Mouse (Mus musculus) E14TG2a.4 (cell line): ENCODE results near the gene Cdc6.

Experiments
- CTCF ChIP-seq: conservative IDR thresholded peaks from 2 replicates; pipeline ENCODE4 v1.5.1; 2014; ENCODE audit warnings: low read length
- NANOG ChIP-seq: IDR thresholded peaks from 2 replicates; pipeline ENCODE4 v1.6.1; 2014; ENCODE audit warnings: borderline replicate concordance, low read length, mixed read lengths

GRCm38 (mm10) chr11:98939084-98939952, 31.7 kb downstream of the Cdc6 start:
- TF ChIP-seq NANOG (no peak), CTCF (no peak)
